Mouse (Mus musculus): ENCODE measurements around the gene Thpo.
A peak's percentile ranks its signal among the peaks of the same experiment; 100 is the strongest.

Gene Thpo

DNA sequence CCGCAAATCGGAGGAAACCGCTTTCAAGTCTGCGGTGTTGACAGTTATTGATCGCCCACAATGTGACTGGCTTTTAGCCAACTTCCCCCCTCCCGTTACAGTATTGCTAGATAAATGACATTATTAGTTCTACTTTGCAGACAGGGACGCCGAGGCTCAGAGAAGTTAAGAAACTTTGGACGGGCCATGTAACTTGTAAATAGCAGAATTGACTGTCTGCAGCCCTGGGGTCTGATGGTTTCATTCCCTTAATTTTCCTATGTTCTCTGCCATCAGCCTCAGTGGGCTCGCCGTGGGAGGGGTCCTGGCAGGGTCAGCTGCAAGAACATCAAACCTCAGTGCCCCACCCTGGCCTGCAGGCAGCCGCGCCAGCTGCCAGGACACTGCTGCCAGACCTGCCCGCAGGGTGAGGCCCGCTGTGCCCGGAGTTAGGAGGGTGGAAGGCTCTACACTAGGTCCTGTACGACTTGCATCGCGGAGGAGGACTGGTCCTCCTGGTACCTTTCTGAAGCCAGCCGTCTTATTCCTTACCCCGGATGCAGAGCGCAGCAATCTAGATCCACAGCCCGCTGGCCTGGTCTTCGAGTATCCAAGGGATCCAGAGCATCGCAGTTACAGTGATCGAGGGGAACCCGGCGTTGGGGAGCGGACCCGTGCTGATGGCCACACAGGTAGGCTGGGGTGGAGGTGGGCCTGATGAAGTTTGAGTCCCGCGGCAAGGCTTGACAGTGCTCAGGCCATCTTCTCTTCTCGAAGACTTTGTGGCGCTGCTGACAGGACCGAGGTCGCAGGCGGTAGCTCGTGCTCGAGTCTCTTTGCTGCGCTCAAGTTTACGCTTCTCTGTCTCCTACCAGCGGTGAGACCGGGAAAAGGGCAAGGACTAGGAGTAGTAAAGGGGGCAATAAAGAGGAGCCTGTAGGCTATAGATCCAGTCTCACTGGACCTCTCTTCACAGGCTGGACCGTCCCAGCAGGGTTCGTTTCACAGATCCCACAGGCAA is at the start of gene Thpo:
Gene Thpo (minus strand): TSS at position 781 of the 1,000 bp plus-strand sequence.
- no peak for DNase-seq (ENCODE audit: low spot score)

DNA sequence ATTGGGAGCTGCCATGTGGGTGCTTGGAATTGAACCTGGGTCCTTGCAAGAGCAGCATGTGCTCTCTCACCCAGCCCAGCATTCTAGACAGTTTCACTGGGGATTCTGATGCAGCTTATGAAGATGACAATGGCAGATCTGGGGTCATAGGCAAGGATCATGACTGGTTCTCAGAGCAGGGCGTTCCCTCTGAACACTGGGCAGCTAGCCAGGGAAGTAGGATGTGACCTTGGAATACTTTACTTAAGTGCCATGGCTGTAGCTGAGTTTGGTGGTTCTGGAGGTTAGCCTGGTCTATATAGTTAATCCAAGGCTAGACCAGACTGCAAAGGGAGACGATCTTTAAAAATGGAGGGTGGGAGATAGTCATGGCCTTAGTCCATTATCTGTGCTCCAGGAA is 49.6 kb upstream of the Thpo start:
- DNase-seq (ENCODE audit: low spot score), result no peak

DNA sequence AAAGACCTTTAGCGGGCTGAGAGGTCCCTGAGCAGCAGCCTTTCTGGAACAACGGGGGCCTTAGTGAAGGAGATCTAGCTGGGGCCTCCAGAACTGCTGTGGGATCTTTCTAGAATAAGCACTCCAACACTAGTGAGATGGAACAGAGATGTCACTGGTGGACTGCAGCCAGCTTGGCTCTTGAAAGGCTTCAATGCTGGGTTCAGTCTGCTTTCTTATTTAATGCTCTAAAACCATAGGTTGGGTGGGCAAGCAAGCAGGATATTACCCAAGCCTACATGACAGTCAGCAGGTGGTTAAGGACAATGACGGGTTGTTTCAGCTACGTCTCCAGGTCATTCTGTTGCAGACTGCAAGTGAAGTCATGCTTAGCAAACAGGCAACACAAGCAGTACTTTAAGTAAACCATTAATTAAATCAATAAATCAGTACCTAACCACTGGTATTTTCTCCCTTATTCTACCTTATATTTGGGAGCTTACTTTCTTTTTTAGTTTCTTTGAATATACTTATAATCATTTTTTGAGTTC is 46.9 kb upstream of the Thpo start:
- no peak for DNase-seq (ENCODE audit: low spot score)

DNA sequence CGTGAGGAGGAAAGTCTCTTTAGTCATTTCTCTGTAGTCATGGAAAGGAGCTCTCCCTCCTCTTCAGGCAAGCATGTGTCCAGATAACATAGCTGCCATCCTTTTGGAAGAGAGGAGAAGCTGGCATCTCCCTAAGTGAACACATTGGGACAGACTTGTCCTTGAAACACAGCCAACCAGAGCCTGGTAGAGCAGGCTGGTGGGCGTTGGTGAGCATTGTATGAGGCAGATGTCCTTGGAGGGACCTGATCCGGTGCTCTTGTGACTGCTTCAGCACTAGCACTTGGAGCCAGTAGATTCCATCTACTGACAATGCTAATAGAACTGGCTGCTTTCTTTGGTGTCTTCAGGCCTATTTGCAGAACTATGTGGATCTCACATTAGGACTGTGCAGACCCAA is 45.5 kb upstream of the Thpo start:
- DNase-seq (ENCODE audit: low spot score), result no peak

DNA sequence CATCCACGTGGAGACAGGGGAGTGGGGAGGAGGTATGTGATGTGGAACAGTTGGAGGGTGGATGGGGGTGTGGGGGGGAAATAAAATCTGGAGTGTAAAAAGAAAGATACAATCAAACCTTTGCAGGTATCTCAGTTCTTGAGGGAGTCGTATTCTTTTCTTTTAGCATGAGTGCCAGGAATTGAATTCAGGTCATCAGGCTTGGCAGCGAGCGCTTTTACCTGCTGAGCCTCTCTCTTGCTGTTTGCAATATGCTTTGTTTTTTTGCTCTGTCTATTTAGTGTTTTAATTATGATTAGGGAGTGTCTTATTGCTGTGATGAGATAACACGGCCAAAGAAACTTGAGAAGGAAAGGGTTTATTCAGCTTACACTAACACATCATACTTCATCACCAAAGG is 40.7 kb upstream of the Thpo start:
- no peak for DNase-seq (ENCODE audit: low spot score)

DNA sequence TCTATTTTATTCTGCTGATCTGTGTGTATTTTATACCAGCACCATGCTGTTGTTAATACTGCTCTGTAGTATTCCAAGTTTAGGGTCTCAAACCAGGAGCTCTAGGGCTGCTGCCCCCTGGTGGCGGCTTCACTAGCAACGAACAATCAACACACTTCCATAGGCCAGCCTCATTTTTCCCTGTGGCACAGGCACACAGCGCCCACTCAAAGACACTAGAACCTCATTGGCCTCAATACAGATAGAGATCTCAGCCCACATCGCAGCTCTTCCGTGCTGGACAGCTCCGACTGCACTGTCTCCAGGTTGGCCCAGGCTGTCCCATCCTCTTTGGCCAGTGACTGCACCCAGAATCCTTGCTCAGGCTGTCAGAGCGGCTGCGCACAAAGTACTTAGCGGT is 30.9 kb upstream of the Thpo start:
- DNase-seq (ENCODE audit: low spot score), result no peak

DNA sequence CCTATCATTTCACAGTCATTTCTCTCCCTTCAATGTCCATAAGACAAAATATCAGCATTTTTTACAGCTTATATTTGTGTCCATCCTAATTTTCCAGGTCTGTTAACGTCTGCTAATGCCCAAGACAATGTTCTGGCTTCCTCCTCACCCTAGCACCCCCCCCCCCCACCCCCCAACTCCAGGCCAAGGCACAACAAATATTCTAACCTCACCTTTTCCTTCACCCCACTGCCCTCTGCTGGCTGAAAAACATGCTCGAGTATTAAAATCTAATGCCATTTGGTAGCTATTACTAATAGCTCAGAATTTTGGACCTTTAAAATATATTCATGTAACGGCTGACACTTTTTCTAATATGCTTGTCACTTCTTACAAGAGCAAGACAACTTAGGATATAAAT is 27.4 kb upstream of the Thpo start:
- no peak for DNase-seq (ENCODE audit: low spot score)

DNA sequence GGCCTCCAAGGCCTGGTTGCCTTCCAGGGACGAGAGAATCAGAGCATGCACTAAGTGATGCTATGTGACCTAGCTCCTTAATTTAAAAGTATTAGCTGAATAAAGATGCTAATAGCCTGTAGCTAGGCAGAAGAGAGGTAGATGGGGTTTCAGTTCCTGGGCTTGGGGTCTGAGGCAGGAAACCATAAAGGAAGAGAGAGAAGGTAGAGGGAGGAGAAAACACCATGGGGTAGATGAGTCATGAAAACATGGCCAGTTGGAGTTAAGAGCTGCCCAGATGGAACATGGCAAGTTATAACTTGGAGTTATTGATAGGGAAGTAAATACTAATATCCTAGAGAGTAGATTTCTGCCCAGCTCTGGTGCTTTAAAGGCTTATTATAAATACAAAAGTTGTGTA is 23.1 kb upstream of the Thpo start:
- DNase-seq (ENCODE audit: low spot score), result no peak

DNA sequence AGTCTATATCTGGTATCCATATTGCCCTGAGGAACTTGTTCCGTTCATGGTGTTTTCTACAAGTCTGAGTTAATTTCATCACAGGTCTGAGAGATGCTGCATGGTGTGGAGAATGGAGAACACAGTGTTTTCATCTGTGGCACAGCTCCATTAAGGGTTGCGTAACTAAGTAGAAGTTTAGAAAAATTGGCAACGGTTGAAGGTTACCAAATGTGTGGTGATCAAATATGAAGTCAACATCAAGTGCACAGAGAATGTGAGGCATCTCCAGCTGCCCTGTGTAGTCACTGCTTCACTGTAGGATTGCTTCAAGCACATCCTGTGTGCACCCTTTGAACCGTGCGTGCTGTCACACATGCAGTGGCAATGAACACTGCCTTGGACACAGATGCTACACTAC is 21.7 kb upstream of the Thpo start:
- no peak for DNase-seq (ENCODE audit: low spot score)

DNA sequence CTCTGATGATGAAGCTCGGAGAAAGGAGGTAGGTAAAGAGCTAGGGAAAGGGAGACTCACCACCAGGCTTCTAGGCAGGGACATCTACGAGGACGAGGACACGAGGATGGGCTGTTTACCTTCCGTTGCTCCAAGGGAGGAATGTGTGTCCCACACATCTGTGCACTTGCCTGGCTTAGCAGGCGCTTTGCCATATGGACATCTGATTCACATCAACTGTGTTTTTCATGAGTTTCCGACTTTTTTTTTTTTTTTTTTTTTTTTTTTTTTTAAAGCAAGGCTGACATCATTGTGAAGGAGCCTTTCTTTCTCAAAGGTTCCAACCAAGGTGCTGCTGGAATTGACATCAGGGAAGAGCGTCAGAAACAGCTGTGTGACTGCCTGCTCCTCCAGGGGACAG is 16.2 kb upstream of the Thpo start:
- DNase-seq (ENCODE audit: low spot score), result no peak

DNA sequence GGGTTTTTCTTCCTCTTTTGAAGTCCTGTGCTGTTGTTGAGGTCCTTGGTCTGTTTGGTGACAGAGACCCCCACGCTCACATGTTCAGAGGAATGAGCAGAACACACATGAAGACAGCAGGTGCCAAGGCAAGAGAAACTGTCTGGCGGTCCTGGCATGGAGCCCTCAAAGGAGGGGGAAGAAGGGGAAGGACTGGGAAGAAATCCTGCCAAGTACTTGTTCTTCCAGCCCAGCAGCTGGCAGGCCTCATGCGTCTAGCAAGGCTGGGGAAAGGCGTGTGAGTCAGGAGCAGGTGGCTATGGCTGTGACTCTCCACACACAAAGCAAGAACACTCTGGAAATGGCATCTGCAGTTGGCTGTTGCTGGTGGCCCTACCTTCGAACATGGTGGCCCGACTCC is 12.3 kb upstream of the Thpo start:
- DNase-seq (ENCODE audit: low spot score), result no peak

DNA sequence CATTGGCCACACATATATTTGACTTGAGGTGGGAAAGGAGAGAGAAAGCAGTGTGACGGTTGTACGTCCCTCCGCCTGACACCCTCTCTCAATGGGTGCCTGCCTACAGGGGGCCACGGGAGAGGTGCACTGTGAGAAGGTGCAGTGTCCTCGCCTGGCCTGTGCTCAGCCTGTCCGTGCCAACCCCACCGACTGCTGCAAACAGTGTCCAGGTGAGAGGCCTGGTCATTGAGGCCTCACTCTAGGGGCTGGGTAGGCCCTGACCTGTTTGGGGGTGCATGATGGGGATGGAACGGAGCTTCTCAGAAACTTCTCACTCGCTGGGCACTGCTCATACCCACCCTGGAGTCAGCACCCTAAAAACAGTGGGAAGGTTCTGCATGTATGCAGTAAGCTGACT is 5.5 kb upstream of the Thpo start:
- DNase-seq (ENCODE audit: low spot score), result no peak

DNA sequence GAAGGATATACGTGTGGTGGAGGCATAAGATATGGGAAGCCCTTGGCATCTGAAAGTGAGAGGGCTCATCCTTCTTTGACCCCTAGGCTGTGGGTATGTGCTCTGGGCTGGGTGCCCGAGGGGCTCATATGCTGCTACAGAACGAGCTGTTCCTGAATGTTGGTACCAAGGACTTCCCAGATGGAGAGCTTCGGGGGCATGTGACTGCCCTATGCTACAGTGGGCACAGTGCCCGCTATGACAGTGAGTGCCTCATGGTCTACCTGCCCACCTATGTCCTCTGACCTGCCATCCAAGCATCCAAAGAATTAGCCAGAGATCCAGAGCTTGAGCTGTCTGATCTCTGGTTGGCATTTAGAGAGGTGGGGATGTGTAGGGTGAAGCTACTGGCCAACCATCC is 2.5 kb upstream of the Thpo start:
- DNase-seq (ENCODE audit: low spot score), result no peak

DNA sequence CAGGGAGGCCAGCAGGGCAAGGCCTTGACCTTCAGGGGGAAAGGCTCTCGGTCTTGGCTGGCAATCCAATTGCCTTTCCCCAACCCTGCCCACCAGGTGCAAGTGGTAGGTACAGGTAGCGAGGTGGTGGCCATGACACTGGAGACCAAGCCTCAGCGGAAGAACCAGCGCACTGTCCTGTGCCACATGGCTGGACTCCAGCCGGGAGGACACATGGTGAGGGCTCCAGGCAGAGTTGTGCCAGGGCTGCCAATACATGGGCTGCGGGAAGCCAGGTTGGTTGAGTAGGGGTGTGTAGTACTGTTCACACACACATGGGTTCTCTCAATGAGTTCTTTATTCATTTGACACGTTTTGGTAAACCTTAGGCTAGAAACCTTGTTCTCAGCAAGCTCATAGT is 1.9 kb upstream of the Thpo start:
- DNase-seq (ENCODE audit: low spot score), result no peak

DNA sequence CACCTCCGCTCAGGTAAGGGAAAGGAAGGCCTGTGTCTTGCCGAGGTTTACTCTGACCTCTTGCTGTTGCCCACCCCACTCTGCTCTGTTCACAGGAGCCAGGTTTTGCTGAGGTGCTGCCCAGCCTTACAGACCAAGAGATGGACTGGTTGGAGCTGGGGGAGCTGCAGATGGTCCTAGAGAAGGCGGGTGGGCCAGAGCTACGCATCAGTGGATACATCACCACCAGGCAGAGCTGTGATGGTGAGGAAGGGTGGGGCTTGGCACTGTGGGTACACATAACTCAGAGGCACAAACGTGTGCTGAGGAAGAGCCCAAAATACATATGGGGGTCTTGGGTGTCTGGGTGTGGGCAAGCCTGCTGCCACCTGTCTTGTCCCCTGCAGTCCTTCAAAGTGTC is 1.3 kb upstream of the Thpo start:
- no peak for DNase-seq (ENCODE audit: low spot score)

DNA sequence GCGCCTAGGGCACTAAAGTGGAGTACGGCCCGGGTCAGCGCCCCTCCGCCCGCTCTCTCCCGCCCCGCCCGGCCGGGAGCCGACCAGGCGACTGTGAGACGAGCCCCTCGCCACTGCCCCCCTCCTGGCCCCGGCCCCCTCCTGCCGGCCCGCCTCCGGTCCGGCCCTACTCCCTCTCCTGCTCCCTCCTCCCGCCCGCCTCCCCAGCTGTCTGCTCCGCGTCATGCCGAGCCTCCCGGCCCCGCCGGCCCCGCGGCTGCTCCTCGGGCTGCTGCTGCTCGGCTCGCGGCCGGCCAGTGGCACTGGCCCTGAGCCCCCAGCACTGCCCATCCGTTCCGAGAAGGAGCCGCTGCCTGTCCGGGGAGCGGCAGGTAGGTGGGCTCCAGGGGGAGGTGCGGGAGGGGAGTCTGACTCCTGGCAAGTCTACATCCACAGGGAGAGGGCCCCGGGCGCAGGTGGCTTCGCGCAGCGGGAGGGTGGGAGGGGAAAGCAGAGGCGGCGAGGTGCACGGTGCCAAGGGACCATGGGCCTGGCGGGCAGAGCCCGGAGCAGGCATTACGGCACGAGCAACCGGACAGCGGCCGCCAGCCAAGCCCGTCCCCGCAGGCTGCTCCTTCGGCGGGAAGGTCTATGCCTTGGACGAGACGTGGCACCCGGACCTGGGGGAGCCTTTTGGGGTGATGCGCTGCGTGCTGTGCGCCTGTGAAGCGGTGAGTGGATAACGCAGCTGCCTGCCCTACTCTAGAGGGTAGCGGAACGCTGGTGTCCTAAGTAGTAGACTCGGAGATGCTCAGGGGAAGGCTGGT is 1.2 kb downstream of the Thpo start, which contains the start of gene Chrd:
Gene Chrd (plus strand): TSS at position 203 of the 806 bp plus-strand sequence.
- peak; percentile 78 for DNase-seq (ENCODE audit: low spot score)

DNA sequence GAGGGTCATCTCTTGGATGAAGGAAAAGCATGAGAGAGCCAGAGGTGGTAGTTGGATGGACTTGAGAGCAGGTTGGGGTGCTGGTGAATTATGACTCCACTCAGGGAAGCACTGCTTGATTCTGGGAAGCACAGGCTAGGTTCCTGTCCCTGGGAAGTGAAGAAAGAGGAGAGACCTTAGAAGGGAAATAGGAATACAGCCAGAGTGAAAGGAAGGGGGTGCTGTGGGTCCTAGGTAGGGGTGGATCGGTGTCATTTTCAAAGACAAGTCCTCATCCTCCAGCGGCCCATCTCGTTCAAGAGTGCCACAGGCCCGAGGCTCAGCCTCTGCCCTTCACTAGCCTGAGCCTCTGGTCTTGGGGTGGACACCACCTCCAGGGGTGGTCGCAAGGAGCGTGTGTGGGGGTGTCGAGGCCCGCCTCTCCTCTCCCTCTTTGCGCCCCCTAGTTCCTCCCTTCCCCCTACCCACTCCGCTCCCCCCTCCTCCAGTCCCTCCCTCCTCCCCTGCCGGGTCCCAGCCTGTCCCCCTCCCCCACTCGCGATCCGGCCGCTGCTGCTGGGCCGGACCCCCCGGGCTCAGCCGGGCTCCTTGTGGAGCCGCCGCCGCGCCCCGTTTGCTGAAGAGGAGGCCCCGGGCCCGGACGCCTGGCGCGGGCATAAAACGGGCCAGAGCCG is 1.9 kb downstream of the Thpo start:
- peak; percentile 67 for DNase-seq (ENCODE audit: low spot score)

DNA sequence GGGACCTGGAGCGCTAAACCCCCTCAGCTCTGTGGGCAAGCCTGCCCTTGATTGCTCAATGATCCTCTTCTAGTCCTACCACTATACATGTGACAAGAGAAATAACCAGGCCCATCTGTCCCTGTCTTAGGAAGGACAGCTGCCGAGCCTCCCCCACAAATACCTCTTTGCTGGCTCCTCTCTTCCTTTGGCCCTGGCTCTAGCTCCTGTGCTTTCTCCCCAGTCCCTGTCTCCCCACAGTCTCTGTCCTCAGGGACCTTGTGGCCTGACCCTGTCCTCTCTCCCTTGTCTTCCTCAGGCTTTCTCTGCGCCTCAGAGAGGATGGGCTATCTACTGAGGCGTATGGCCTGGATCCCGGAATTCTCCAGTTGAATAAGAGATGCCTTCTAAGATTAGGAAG is 2.6 kb downstream of the Thpo start:
- no peak for DNase-seq (ENCODE audit: low spot score)

DNA sequence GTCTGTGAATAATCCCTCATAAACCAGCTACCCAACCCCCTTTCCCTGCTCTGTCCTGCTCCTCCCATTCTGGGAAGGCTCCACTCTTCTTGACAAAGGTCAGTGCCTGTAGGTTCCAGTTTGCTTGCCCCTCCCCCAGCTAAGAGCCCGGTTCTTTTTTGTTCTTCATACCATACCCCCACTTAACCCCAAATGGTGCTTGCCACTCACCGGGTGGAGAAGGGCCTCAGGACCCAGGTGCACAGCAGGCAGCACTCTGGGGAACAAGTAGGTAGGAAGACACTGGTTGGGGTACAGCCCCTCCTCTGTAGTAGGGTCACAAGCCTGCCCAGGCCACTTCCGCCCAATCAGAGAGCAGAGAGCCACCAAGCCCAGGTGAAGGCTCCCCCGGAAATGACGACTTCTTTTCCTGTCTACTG is 4.0 kb downstream of the Thpo start:
- peak; percentile 86 for DNase-seq (ENCODE audit: low spot score)

DNA sequence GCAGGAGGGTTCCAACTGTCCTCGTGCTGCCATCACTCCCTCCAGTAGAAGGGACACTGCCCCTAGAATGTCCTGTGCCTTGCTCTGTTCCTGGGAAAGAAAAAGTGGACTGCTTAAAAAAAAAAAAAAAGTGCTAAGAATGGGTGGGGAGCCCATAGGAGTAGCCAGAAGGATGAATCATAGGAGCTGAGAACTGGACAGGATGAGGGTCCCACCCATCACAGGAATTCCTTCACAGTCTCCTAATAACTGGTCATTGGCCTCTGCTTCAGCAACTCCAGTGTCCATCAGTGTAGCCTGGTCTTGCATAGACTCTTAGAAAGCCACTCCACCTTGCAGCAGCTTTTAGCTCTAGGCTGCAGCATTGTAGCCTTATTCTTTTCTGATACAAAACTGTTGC is 7.9 kb downstream of the Thpo start:
- no peak for DNase-seq (ENCODE audit: low spot score)

DNA sequence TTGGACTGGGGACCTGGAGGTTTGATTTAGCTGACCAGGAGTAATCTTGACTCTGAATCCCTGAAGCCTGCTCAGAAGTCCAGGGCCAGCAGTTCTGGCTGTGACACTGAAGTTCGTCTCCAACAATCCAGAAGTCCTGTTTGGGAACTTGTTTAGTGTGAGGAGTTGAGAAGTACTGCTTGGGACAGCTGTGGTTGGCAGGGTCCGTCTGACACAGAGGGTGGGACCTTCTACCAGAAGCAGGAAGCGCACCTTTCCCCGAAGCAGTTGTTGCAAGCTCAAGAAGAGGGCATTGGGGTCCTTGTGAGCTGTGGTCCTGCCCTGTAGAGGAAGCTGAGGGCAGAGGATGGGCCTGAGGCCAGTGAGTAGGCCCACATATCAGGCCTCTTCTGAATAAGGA is 8.6 kb downstream of the Thpo start:
- no peak for DNase-seq (ENCODE audit: low spot score)

DNA sequence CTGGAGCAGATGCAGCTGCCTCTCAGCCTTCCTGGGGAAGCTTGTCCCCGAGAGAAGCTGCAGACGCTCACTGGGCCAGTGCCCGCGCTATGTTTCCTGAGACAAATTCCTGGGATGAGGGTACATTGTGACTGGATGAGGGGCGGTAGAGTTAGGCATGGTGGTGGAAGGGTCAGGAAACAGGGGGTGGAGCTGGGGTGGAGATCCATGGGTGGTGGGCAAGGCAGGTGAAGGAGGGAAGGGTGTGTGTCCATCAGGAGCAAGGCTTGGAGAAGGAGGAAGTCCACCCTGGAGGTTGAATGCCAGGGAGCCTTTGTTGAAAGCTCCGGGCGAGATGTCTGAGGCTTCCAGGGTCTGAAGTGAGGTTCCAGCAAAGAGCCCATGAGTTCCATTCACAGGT is 9.0 kb downstream of the Thpo start:
- DNase-seq (ENCODE audit: low spot score), result no peak
